Mouse (Mus musculus): ENCODE data around the gene Exoc6b. TPM values are rescaled to one million over a fixed set of nuclear protein-coding genes. Genes with fewer than 3 reads are reported as not detected.

Gene Exoc6b
- polyA plus RNA-seq, 1 experiment from 2014 or later, result 29.9 TPM

GRCm38 (mm10) chr6:84640324-84641061 is 428.8 kb downstream of the Exoc6b start:
- DNase-seq (ENCODE audit: low spot score) (peak; percentile 48), ATAC-seq (ENCODE audit: low read depth) (no peak)
- Histone ChIP-seq H3K4me3 (ENCODE audit: low read depth, low read length) (no peak overlapping the region), H3K4me2 (ENCODE audit: low read depth, low read length) (no peak overlapping the region), H3K27me3 (replicated peaks; ENCODE audit: control insufficient read depth, insufficient read depth, low read length) (no peaks in the 10 kb centered on the region), H3K4me1 (ENCODE audit: control insufficient read depth, insufficient read depth, low read length) (0 out of 2 replicates have a peak, but pooled peaks cover 6% of the 10 kb centered on the region), H3K9me3 (ENCODE audit: control insufficient read depth, low read length) (no peaks in the 10 kb centered on the region), H3K9ac (ENCODE audit: low read depth, low read length) (no peak overlapping the region), H3K27ac (replicated peaks; ENCODE audit: low read depth, low read length) (no peak overlapping the region), H3K36me3 (ENCODE audit: control insufficient read depth, insufficient read depth, low read length) (no peaks in the 10 kb centered on the region)
- WGBS, result 54% methylated on average over 9 of the region's 9 CpGs

DNA sequence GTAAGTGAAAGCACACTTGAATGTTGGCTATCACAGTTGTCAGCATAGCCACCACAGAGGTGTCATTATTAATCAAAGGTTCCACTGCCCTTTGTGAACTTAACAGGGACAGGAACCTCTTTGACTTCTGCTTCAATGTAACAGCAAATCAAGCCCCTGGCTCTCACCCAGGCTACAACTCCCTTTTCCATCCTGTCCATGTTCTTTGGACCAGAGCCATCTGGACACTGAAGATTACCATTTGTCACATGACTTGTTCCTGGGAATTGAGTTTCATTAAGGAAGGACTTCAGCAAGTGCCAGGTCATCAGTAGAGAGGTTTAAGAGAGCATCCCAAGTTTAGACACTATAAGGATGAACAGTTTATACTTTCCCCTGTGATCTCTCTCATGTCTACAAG is 431.1 kb downstream of the Exoc6b start:
- Histone ChIP-seq H3K36me3 (ENCODE audit: control insufficient read depth, insufficient read depth, low read length) (no peaks in the 10 kb centered on the region), H3K27ac (replicated peaks; ENCODE audit: low read depth, low read length) (no peak overlapping the region), H3K4me1 (ENCODE audit: control insufficient read depth, insufficient read depth, low read length) (0 out of 2 replicates have a peak, but pooled peaks cover 6% of the 10 kb centered on the region), H3K9me3 (ENCODE audit: control insufficient read depth, low read length) (no peaks in the 10 kb centered on the region), H3K4me2 (ENCODE audit: low read depth, low read length) (no peak overlapping the region), H3K9ac (ENCODE audit: low read depth, low read length) (no peak overlapping the region), H3K27me3 (replicated peaks; ENCODE audit: control insufficient read depth, insufficient read depth, low read length) (no peaks in the 10 kb centered on the region), H3K4me3 (ENCODE audit: low read depth, low read length) (no peak overlapping the region)
- DNase-seq (ENCODE audit: low spot score) (no peak), ATAC-seq (ENCODE audit: low read depth) (no peak)

DNA sequence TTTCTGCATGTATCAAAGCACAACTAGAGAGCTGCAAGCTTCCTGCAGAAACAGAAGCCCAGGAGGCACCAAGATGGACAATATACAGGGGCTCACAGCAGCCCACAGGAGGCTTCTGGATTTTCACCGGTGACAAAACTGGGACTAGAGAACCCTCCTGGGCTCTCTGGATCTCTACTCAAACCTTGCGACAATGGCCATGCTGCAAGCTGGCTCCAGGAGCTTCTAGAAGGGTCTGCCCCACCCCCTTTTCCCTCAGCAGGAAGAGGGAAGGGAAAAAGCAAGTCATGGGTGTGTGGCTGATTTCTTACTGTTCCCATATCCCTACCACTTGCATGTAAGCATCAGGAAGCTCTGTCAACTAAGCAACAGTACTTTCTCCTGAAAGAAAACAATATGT is 437.7 kb downstream of the Exoc6b start:
- no peaks in the 10 kb centered on the region for H3K4me1 ChIP-seq (ENCODE audit: control insufficient read depth, insufficient read depth, low read length)
- no peak for DNase-seq (ENCODE audit: low spot score)
- 87% methylated on average over 2 of the region's 2 CpGs for WGBS

GRCm38 (mm10) chr6:84630276-84630675 is 439.0 kb downstream of the Exoc6b start:
- Histone ChIP-seq H3K9ac (ENCODE audit: low read depth, low read length) (no peak overlapping the region), H3K27ac (replicated peaks; ENCODE audit: low read depth, low read length) (no peak overlapping the region), H3K36me3 (ENCODE audit: control insufficient read depth, insufficient read depth, low read length) (no peaks in the 10 kb centered on the region), H3K9me3 (ENCODE audit: control insufficient read depth, low read length) (no peaks in the 10 kb centered on the region), H3K27me3 (replicated peaks; ENCODE audit: control insufficient read depth, insufficient read depth, low read length) (no peaks in the 10 kb centered on the region), H3K4me1 (ENCODE audit: control insufficient read depth, insufficient read depth, low read length) (no peaks in the 10 kb centered on the region), H3K4me3 (ENCODE audit: low read depth, low read length) (no peak overlapping the region), H3K4me2 (ENCODE audit: low read depth, low read length) (no peak overlapping the region)
- 20% methylated on average over 1 of the region's 1 CpGs for WGBS
- DNase-seq (ENCODE audit: low spot score) (no peak), ATAC-seq (ENCODE audit: low read depth) (no peak)

More for the DNA sequence above, 437.7 kb downstream of the Exoc6b start:
- Histone ChIP-seq H3K27me3 (replicated peaks; ENCODE audit: control insufficient read depth, insufficient read depth, low read length) (no peaks in the 10 kb centered on the region), H3K9ac (ENCODE audit: low read depth, low read length) (no peak overlapping the region), H3K4me3 (ENCODE audit: low read depth, low read length) (no peak overlapping the region), H3K36me3 (ENCODE audit: control insufficient read depth, insufficient read depth, low read length) (no peaks in the 10 kb centered on the region), H3K4me2 (ENCODE audit: low read depth, low read length) (no peak overlapping the region), H3K27ac (replicated peaks; ENCODE audit: low read depth, low read length) (no peak overlapping the region), H3K9me3 (ENCODE audit: control insufficient read depth, low read length) (no peaks in the 10 kb centered on the region)
- no peak for ATAC-seq (ENCODE audit: low read depth)

DNA sequence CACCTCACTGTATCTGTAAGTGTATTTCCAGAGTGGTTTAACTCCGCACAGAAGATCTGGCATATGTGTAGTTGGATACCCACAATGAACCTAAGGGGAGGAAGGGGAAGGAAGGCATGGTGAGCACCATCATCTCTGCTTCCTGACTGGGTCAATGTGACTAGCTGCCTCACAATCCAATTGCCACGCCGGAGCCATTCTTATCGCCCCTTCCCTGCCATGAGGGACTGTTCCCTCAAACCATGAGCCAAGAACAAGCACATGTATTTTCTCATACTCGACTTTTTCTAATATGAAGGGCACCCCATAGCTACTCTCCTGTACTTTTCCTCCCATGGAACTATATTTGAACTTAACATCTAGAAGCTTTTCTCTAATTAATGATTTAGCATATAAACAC is 440.5 kb downstream of the Exoc6b start:
- no peak overlapping the region for H3K4me3 ChIP-seq (ENCODE audit: low read depth, low read length)
- H3K27ac ChIP-seq (replicated peaks; ENCODE audit: low read depth, low read length), result no peak overlapping the region
- no peaks in the 10 kb centered on the region for H3K27me3 ChIP-seq (replicated peaks; ENCODE audit: control insufficient read depth, insufficient read depth, low read length)
- H3K4me1 ChIP-seq (ENCODE audit: control insufficient read depth, insufficient read depth, low read length), result no peaks in the 10 kb centered on the region
- no peak overlapping the region for H3K9ac ChIP-seq (ENCODE audit: low read depth, low read length)
- no peak for ATAC-seq (ENCODE audit: low read depth)
- no peaks in the 10 kb centered on the region for H3K9me3 ChIP-seq (ENCODE audit: control insufficient read depth, low read length)
- DNase-seq (ENCODE audit: low spot score), result no peak
- 91% methylated on average over 5 of the region's 5 CpGs for WGBS
- no peak overlapping the region for H3K4me2 ChIP-seq (ENCODE audit: low read depth, low read length)
- H3K36me3 ChIP-seq (ENCODE audit: control insufficient read depth, insufficient read depth, low read length), result no peaks in the 10 kb centered on the region

DNA sequence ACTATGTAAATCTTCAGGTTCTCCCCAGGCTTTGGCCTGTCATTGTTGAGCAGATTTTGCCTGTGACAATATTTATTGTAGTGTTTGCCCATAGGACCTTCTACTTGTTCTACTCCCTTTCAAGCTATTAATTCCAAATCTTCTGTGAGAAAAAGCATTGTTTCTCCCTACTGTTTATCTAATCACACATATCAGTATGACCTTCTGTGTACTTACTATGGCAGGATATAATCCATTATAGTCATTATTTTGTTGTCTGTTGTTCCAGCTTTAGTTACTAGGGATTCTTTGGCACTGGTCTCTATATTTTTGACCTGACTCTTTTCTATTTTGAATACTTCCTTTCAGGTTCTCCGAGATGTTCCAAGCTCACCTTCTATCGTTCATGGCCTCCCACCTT is 442.9 kb downstream of the Exoc6b start:
- WGBS, result 89% methylated on average over 2 of the region's 2 CpGs
- no peak overlapping the region for H3K4me3 ChIP-seq (ENCODE audit: low read depth, low read length)
- no peaks in the 10 kb centered on the region for H3K36me3 ChIP-seq (ENCODE audit: control insufficient read depth, insufficient read depth, low read length)
- no peak overlapping the region for H3K9ac ChIP-seq (ENCODE audit: low read depth, low read length)
- no peaks in the 10 kb centered on the region for H3K27me3 ChIP-seq (replicated peaks; ENCODE audit: control insufficient read depth, insufficient read depth, low read length)
- H3K4me2 ChIP-seq (ENCODE audit: low read depth, low read length), result no peak overlapping the region
- DNase-seq (ENCODE audit: low spot score) (no peak), ATAC-seq (ENCODE audit: low read depth) (no peak)
- no peaks in the 10 kb centered on the region for H3K4me1 ChIP-seq (ENCODE audit: control insufficient read depth, insufficient read depth, low read length)
- no peak overlapping the region for H3K27ac ChIP-seq (replicated peaks; ENCODE audit: low read depth, low read length)
- H3K9me3 ChIP-seq (ENCODE audit: control insufficient read depth, low read length), result no peaks in the 10 kb centered on the region

DNA sequence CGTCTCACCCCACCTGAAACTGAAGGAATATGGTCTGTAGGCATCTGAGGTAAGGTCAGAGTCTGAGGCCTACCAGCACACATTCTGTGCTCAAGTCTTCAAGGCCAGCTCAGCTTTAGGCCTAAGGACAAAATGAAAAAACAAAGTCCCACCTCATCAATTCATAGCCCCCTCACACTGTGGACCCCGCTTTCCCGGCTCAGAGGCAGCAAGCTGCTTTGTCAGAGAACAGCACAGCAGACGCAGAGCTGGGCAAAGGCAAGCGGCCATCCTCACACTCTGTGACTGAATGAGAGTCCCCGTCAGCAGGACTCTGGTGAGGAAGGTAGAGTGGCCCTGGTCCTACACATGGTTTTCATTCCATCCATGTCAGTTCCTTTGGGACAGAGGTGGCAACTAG is 450.1 kb downstream of the Exoc6b start:
- Histone ChIP-seq H3K36me3 (ENCODE audit: control insufficient read depth, insufficient read depth, low read length) (peaks cover 15% of the 10 kb centered on the region), H3K9ac (ENCODE audit: low read depth, low read length) (no peak overlapping the region), H3K27ac (replicated peaks; ENCODE audit: low read depth, low read length) (no peak overlapping the region), H3K4me3 (ENCODE audit: low read depth, low read length) (no peak overlapping the region), H3K9me3 (ENCODE audit: control insufficient read depth, low read length) (no peaks in the 10 kb centered on the region), H3K4me1 (ENCODE audit: control insufficient read depth, insufficient read depth, low read length) (no peaks in the 10 kb centered on the region), H3K27me3 (replicated peaks; ENCODE audit: control insufficient read depth, insufficient read depth, low read length) (no peaks in the 10 kb centered on the region), H3K4me2 (ENCODE audit: low read depth, low read length) (no peak overlapping the region)
- WGBS, result 85% methylated on average over 6 of the region's 6 CpGs
- ATAC-seq (ENCODE audit: low read depth), result no peak
- DNase-seq (ENCODE audit: low spot score), result no peak

DNA sequence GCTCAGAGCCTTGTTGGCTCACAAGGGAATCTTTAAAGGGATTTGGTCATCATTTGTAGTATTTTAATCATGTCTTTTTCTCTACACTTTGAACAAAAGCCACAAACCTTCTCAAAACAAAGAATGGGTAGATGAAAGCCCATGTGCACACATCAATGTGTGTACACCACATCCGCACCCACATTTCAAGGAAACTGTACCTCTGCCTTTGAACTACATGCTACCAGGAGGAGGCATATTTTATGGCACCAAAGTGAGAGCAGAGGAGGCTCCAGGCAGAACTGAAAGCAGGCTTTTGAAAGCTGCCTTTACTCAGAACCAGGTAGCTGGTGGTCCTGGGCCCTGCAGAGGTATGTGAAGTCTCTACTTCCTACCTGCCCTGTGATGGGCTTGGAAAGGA is 452.3 kb downstream of the Exoc6b start:
- Histone ChIP-seq H3K36me3 (ENCODE audit: control insufficient read depth, insufficient read depth, low read length) (peaks cover 15% of the 10 kb centered on the region), H3K4me2 (ENCODE audit: low read depth, low read length) (no peak overlapping the region), H3K9me3 (ENCODE audit: control insufficient read depth, low read length) (no peaks in the 10 kb centered on the region), H3K9ac (ENCODE audit: low read depth, low read length) (no peak overlapping the region), H3K4me3 (ENCODE audit: low read depth, low read length) (no peak overlapping the region), H3K27ac (replicated peaks; ENCODE audit: low read depth, low read length) (no peak overlapping the region), H3K27me3 (replicated peaks; ENCODE audit: control insufficient read depth, insufficient read depth, low read length) (no peaks in the 10 kb centered on the region), H3K4me1 (ENCODE audit: control insufficient read depth, insufficient read depth, low read length) (no peaks in the 10 kb centered on the region)
- ATAC-seq (ENCODE audit: low read depth), result no peak
- WGBS, result 89% methylated on average over 1 of the region's 1 CpGs
- DNase-seq (ENCODE audit: low spot score), result no peak

- no peak overlapping the region for H3K9ac ChIP-seq (ENCODE audit: low read depth, low read length)
- H3K36me3 ChIP-seq (ENCODE audit: control insufficient read depth, insufficient read depth, low read length), result peaks cover 15% of the 10 kb centered on the region
- DNase-seq (ENCODE audit: low spot score), result no peak
- no peak overlapping the region for H3K27ac ChIP-seq (replicated peaks; ENCODE audit: low read depth, low read length)
- H3K27me3 ChIP-seq (replicated peaks; ENCODE audit: control insufficient read depth, insufficient read depth, low read length), result no peaks in the 10 kb centered on the region
- WGBS, result 75% methylated on average over 1 of the region's 1 CpGs
- no peak overlapping the region for H3K4me2 ChIP-seq (ENCODE audit: low read depth, low read length)
- ATAC-seq (ENCODE audit: low read depth), result no peak
- H3K4me1 ChIP-seq (ENCODE audit: control insufficient read depth, insufficient read depth, low read length), result no peaks in the 10 kb centered on the region
- H3K4me3 ChIP-seq (ENCODE audit: low read depth, low read length), result no peak overlapping the region
- H3K9me3 ChIP-seq (ENCODE audit: control insufficient read depth, low read length), result no peaks in the 10 kb centered on the region
Observed at GRCm38 (mm10) chr6:84616586-84616985, 452.7 kb downstream of the Exoc6b start.

All from embryonic facial prominence, embryonic 14.5 days (tissue).